Mouse (Mus musculus) thymus, adult 2 months (tissue): ENCODE results near the gene Olfr91.

Experiments used
- CTCF ChIP-seq: fragments of 200-500 bp; IDR thresholded peaks from 2 replicates; pipeline ENCODE4 v1.5.1; 2012; ENCODE audit warnings: mild to moderate bottlenecking, control low read depth, low read length, moderate library complexity, borderline replicate concordance; ENCODE audit not compliant: control insufficient read depth, poor library complexity, insufficient read depth; ENCODE audit errors: extremely low read depth
- POLR2A ChIP-seq: fragments of 200-500 bp; IDR thresholded peaks from 2 replicates; pipeline ENCODE4 v1.6.1; 2012; ENCODE audit warnings: mild to moderate bottlenecking, low read length, control low read depth, moderate library complexity; ENCODE audit not compliant: control insufficient read depth, poor library complexity, insufficient read depth; ENCODE audit errors: extremely low read depth

- TF ChIP-seq CTCF (no peak), POLR2A (no peak)
These were observed 50.6 kb downstream of the Olfr91 start for GRCm38 (mm10) chr17:37047332-37047976.
